Mouse (Mus musculus) heart, adult 8-10 months (tissue): ENCODE measurements around the gene Slc25a23. TPM values are rescaled to one million over a fixed set of nuclear protein-coding genes. Genes with fewer than 3 reads are reported as not detected.
A peak's percentile ranks its signal among the peaks of the same experiment; 100 is the strongest.

Experiments
- DNase-seq: peaks from one replicate; pipeline ENCODE4 v3.0.0; 2022; ENCODE audit warnings: low spot score
- total RNA-seq, 4 experiments: library from RNA; stranded (reverse); gene quantifications; 2 replicates each; pipeline ENCODE4 v1.2.4; 2022

Slc25a23 gene
- 10 to 100 TPM; 64.7 to 74.7 (median 70.4) TPM for total RNA-seq

GRCm38 (mm10) chr17:57059486-57059977, at the start of gene Slc25a23:
Slc25a23 (minus strand) TSS chr17:57059863.
- peak; percentile 47 for DNase-seq

- no peak for DNase-seq
Observed at GRCm38 (mm10) chr17:57108666-57109171, 49.1 kb upstream of the Slc25a23 start.

GRCm38 (mm10) chr17:57108040-57108665, 48.5 kb upstream of the Slc25a23 start:
- no peak for DNase-seq

GRCm38 (mm10) chr17:57107064-57107463, 47.4 kb upstream of the Slc25a23 start:
- no peak for DNase-seq

- DNase-seq, result no peak
Observed at GRCm38 (mm10) chr17:57106035-57106368, 46.3 kb upstream of the Slc25a23 start.

DNA sequence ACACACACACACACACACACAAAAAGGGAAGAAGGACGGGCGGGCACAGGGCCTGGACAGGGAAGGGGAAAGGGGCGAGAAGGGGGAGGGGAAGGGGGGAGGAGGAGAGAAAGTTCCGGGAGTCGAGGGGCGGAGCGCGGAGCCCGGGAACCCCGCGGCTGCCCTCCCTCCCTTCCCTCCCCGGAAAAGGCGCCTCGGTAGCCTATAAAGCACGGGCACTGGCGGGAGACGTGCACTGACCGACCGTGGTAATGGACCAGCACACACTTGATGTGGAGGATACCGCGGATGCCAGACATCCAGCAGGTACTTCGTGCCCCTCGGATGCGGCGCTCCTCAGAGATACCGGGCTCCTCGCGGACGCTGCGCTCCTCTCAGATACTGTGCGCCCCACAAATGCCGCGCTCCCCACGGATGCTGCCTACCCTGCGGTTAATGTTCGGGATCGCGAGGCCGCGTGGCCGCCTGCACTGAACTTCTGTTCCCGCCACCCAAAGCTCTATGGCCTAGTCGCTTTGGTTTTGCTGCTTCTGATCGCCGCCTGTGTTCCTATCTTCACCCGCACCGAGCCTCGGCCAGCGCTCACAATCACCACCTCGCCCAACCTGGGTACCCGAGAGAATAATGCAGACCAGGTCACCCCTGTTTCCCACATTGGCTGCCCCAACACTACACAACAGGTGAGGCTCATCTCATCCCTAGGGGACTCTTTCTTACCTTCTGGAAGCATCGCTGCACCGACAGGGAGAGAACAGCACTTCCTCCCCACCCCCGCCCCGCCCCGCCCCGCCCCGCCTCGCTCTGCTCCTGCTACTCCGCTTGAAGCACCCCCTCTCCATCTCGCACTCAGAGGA, 45.7 kb upstream of the Slc25a23 start, which contains the start of gene Tnfsf9:
Tnfsf9 (plus strand) TSS at position 145 of the 854 bp plus-strand sequence.
- no peak for DNase-seq

- no peak for DNase-seq
Observed at GRCm38 (mm10) chr17:57104496-57104895, 44.8 kb upstream of the Slc25a23 start.

GRCm38 (mm10) chr17:57102276-57102675, 42.6 kb upstream of the Slc25a23 start:
- DNase-seq, result no peak

DNA sequence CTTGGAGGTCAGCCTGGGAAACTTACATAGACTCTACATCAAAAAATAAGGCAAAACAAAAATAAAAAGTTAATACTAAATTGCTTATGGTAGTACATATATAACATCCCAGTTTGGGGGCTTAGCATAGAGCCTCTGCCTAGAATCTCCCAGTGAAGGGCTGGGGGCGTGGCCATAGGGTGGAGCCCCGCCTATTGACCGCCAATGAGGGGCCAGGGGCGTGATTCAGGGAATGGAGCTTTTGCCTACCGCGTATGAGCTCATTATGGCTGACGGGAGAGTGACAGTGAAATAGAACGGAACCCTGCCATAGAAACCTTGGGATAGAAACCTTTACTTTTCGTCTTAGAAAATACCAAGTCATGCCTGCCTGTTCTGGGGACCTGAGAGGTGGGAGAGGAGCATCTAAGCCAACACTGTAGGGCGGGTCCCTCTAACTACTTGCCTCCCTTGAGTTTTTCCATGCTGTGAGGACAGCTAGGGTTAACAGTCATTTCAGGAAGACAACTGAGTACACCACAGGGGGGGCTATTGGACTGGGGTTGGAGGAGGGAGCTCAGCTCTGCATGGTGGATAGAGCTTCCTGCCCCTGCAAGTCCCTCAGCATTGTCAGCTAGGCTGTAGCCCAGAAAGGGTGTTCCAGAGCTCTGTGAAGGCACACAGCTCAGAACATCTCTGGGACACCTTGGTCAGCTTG, 40.1 kb upstream of the Slc25a23 start:
- no peak for DNase-seq

- DNase-seq, result no peak
Observed at GRCm38 (mm10) chr17:57098321-57098720, 38.7 kb upstream of the Slc25a23 start.

GRCm38 (mm10) chr17:57096623-57096920, 36.9 kb upstream of the Slc25a23 start:
- peak; percentile 82 for DNase-seq

DNA sequence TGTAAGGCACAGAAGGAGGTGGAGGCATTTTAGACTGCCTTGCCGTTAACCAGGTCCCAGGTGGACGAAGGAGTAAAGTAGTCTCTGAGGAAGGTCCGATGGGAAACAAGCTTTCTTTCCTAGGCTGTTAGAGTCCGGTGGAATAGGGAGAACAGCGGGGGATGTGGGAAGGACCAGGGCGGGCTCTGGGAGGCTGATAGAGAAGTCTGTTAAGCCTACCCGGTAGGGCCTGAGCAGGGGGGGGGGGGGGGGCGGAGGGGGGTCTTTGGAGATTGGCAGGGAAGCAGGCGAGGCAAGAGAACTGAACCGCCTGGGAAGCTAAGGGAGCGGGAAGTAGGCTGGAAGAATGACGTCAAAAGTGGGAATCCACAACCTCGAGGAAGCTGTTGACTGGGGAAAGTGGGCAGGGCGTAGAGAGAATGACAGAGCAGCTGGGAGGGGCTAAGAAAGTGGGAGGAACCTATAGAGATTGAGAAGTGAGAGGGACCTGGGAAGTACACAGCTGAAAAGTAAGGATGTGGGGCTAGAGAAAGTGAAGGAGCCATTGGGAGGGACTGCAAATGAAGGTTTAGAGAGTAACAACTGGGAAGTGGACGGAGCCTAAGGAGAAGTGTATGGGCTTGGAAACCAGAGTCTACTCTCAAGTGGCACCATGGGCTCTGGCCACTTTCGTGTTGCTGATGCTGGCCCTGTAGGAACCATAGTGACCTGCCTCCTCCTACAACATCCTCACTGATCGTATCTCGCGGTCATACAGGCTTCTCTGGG, 36.4 kb upstream of the Slc25a23 start:
- DNase-seq, result peak; percentile 79

- DNase-seq, result no peak
Observed at GRCm38 (mm10) chr17:57094222-57094621, 34.6 kb upstream of the Slc25a23 start.

DNA sequence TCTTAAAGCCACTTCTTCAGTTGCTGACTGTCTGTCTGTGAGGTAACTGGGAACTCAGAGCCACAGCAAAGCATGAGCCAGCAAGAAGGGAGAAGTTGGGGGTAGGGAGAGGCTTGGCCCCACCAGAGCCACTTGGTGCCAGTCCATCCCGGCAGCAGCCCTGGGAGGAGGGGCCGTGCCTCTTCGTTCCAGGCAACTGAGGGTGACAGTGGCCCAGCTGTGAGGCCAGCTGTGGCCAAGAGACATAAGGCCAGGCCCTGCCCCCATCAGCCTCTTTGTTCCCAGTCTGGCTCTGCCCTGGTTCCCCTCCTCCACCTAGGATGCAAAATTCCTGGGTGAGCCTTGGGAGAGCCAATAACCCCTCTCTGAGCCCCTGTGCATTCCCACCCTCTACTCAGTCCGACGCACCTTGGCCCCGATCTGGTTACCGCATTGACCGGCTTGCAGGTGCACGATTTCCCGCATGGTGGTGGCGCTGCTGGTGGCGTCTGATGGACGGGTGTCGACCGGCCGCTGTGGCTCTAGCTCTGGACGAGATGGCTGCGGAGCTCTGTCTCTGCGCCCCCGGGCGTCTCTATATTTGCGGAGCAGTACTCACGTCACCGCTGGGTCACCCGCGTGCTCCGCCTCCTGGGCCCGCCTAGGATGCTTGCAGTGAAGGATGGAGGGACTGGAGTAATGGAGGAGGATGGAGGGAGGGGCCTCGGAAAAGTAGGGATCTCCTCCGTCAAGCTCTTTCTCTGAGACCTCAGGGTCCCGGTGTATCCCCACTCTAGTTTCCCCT, 27.6 kb upstream of the Slc25a23 start, which contains the start of gene Tubb4a:
Tubb4a (minus strand) TSS at position 734 of the 784 bp plus-strand sequence.
- no peak for DNase-seq

GRCm38 (mm10) chr17:57085970-57086757, 26.5 kb upstream of the Slc25a23 start:
- DNase-seq, result no peak

DNA sequence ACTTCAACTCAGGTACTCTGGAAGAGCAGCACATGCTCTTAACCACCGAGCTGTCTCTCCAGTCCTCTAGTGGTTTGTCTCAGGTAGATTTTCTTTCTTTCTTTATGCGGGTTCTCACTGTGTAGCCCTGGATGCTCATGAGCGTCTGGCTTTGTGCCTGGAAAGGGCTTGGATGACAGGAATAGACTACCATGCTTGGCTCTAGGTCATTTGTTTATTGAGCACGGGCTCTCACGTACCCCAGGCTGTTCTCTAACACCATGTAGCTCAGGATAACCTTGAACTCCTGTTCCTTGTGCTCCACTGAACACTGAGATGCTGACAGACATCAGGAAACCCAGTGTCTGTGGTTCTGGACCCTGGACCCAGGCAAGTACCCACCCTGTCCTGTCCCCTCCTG, 22.8 kb upstream of the Slc25a23 start:
- DNase-seq, result no peak

GRCm38 (mm10) chr17:57081234-57081842, 21.7 kb upstream of the Slc25a23 start:
- DNase-seq, result no peak

DNA sequence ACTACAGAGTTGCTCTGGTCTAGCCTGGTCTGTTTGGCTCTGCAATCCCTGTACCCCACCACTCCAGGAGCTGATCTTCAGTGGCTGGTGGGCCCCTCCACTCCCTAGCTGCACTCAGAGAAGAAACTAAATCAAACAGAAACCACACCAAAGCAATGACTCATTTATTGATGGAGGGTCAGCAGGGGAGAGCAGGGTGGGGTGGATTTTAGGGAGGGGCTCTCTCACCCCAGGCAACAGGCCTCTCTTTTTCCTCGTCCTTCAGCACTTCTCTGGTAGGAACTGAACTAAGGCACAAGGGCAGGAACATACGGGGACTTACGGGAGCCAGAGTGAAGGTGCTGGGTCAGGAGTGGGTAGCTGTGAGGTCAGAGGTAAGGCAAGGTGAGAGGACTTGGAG, 20.3 kb upstream of the Slc25a23 start:
- no peak for DNase-seq

DNA sequence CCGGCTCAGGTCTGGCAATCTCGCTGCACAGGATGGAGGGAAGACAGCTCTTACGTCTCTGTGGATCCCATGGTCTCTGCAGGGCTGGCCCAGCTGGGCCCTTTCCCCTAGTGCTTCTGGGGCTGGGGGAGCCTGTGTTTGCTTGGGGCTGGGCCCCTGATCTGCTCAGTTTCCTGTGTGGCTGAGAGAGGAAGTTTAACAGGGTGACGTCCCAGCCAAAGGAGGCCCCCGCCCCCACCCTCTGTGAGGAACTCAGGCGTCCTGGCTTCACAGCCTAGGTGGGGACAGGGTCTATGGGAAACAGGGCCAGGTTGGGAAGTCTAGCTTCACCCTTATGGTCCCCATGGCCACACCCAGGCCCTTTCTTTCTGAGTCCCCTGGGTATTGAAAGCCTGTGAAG, 18.7 kb upstream of the Slc25a23 start, which contains the start of gene Dennd1c:
Dennd1c (minus strand) TSS at position 179 of the 400 bp plus-strand sequence.
- DNase-seq, result no peak
